Mouse (Mus musculus) erythroblast, embryonic 14.5 days (primary cell): ENCODE data around the gene Vps13d. TPM values are rescaled to one million over a fixed set of nuclear protein-coding genes. Genes with fewer than 3 reads are reported as not detected.

ENCODE experiments used
- H3K27me3 ChIP-seq: 2 replicates; pipeline ENCODE4 v1.6.1; 2012; ENCODE audit warnings: inconsistent platforms; ENCODE audit not compliant: control insufficient read depth
- H3K36me3 ChIP-seq: 2 replicates; pipeline ENCODE4 v1.6.1; 2012; ENCODE audit warnings: mild to moderate bottlenecking, inconsistent platforms; ENCODE audit not compliant: control insufficient read depth
- H3K4me1 ChIP-seq: 2 replicates; pipeline ENCODE4 v1.6.1; 2012; ENCODE audit warnings: inconsistent platforms; ENCODE audit not compliant: control insufficient read depth
- H3K4me3 ChIP-seq: replicated peaks from 2 replicates; pipeline ENCODE3; 2012; ENCODE audit warnings: moderate library complexity, mild to moderate bottlenecking, inconsistent platforms
- H3K9me3 ChIP-seq: 2 replicates; pipeline ENCODE4 v1.6.1; 2012; ENCODE audit warnings: low read length, inconsistent platforms, mixed read lengths; ENCODE audit not compliant: control insufficient read depth
- GATA1 ChIP-seq: IDR thresholded peaks from 2 replicates; pipeline ENCODE4 v1.6.1; 2012; ENCODE audit warnings: low read length, inconsistent platforms, mixed read lengths
- TAL1 ChIP-seq: IDR thresholded peaks from 3 replicates; pipeline ENCODE4 v1.6.1; 2012; ENCODE audit warnings: low read length, inconsistent platforms, mixed read lengths
- polyA plus RNA-seq: library from polyadenylated mRNA; stranded (reverse); fragments of >175 nt; gene quantifications from 2 replicates; pipeline ENCODE4 v1.2.3, GENCODE M21; 2012

The Vps13d gene
- 0.69 and 1.4 TPM in 2 replicates for polyA plus RNA-seq

DNA sequence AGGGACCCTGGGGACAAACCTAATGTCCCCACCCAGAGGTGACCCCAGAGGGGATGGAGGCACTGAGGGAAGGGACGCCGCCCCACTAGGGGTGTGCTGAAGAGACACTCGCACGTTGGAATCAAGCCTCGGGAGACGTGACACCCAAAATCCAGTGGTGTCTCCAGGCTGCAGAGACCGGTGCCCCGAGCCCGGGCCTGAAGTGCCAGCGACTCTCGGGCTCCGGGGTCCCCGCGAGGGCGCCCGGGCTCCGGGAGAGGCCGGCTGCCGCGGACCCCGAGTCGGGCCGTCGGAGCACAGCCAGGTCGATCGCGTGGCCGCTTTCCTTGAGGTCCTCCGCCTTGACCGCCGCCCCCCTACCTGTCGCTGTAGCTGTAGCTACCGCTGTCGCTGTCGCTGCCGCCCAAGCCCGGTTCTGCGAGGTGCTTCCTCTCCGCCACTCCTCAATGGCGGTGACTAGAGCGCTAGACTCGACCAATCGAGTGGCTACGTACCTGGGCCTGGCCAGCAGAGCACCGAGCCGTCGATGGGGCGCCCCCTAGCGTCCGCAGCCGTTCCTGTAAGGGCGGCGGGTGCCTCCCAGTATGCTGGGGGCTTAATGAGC, at the start of gene Vps13d:
TSS of gene Vps13d (minus strand) at position 447 of the 604 bp plus-strand sequence.
- Histone ChIP-seq H3K4me3 (peak within 1 kb of the TSS; percentile 79), H3K4me1 (peaks cover 68% of the 10 kb centered on the region), H3K27me3 (no peaks in the 10 kb centered on the region), H3K36me3 (peaks cover 19% of the 10 kb centered on the region), H3K9me3 (no peaks in the 10 kb centered on the region)
- TF ChIP-seq TAL1 (no peak), GATA1 (no peak)

- Histone ChIP-seq H3K27me3 (peaks cover 23% of the 10 kb centered on the region), H3K9me3 (no peaks in the 10 kb centered on the region), H3K4me1 (peaks cover 9% of the 10 kb centered on the region), H3K36me3 (no peaks in the 10 kb centered on the region), H3K4me3 (no peak overlapping the region)
- TF ChIP-seq TAL1 (no peak), GATA1 (no peak)
Measured at GRCm38 (mm10) chr4:145242719-145243350, 48.0 kb upstream of the Vps13d start.

GRCm38 (mm10) chr4:145240723-145241231, 46.0 kb upstream of the Vps13d start:
- Histone ChIP-seq H3K36me3 (no peaks in the 10 kb centered on the region), H3K9me3 (no peaks in the 10 kb centered on the region), H3K27me3 (peaks cover 8% of the 10 kb centered on the region), H3K4me3 (no peak overlapping the region), H3K4me1 (peaks cover 2% of the 10 kb centered on the region)
- TF ChIP-seq GATA1 (no peak), TAL1 (no peak)

DNA sequence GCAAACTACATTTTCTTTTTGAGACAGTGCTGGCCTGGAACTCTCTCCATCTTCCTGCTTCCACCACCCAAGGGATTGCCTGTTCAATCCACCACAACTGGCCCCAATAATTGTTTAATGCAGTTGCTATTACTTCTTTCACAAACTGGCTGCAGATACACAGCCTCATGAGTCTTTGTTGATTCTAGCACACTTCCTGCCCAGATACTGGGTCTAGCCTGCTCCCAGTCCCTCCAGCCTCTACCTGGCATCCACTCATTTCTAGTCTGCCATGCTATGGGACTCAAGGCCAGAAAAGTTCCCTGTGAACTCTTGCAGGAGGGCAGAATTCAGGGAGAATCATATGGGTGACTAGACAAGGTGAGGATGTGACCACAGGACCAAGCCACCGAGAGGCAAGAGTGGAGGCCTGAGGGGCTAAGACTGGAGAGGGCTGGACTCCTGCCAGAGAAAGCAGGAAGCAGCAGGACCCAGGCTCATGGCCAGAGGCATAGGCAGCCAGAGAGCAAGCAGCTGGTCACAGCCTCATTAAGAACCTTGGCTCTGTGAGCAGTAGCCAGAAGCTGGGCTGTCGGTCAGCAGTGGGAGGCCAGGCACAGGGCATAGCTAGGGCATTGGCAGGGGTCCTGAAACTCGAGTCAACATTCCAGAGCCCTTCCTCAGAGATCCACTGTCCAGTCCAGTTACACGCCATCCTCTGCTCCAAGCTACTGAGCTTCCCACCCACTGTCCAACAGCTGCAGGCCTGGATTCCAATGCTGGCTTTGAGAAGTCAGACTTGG, 44.4 kb upstream of the Vps13d start:
- H3K27me3 ChIP-seq = no peaks in the 10 kb centered on the region
- TF ChIP-seq GATA1 (no peak), TAL1 (no peak)
- no peak overlapping the region for H3K4me3 ChIP-seq
- H3K9me3 ChIP-seq = no peaks in the 10 kb centered on the region
- H3K4me1 ChIP-seq = no peaks in the 10 kb centered on the region
- no peaks in the 10 kb centered on the region for H3K36me3 ChIP-seq

- H3K27me3 ChIP-seq = no peaks in the 10 kb centered on the region
- TF ChIP-seq GATA1 (no peak), TAL1 (no peak)
- no peaks in the 10 kb centered on the region for H3K9me3 ChIP-seq
- H3K4me3 ChIP-seq = no peak overlapping the region
- H3K4me1 ChIP-seq = no peaks in the 10 kb centered on the region
- no peaks in the 10 kb centered on the region for H3K36me3 ChIP-seq
Measured at GRCm38 (mm10) chr4:145236027-145236426, 41.2 kb upstream of the Vps13d start.

DNA sequence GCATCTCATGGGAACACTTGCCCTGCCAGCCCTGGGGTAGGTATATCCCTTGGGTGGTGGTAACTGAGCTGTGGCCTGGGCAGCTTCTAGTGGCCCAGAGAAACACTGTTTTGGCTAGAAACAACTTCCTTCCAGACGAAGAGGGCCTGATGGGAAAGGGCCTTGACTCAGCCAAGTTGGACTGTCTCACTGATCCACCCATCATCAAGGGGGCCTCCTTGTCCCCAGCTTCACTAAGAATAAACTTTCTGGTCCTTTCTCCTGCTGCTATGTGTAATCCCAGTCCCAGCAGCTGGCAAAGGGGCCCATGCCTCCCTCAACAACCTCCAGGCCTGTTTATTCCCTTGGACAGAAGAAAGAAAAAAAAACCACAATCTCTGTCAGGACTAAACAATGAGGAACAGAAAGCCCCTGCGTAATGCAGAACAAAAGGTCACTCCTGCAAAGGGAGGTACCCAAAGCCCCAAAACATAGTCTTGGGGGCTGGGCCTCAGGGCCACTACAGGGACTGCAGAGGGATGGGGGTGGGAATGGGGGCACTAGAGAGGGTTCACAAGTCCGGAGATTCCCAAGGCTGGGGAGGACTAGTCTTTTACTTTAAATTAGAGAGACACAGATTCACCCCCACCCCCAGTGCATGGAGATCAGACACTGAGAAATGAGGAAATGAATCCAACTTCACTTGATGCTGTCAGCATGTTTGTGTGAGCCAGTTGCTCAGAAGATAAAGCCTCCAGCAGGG, 38.9 kb upstream of the Vps13d start:
- TF ChIP-seq TAL1 (no peak), GATA1 (no peak)
- no peaks in the 10 kb centered on the region for H3K9me3 ChIP-seq
- no peak overlapping the region for H3K4me3 ChIP-seq
- no peaks in the 10 kb centered on the region for H3K27me3 ChIP-seq
- no peaks in the 10 kb centered on the region for H3K36me3 ChIP-seq
- H3K4me1 ChIP-seq = no peaks in the 10 kb centered on the region

DNA sequence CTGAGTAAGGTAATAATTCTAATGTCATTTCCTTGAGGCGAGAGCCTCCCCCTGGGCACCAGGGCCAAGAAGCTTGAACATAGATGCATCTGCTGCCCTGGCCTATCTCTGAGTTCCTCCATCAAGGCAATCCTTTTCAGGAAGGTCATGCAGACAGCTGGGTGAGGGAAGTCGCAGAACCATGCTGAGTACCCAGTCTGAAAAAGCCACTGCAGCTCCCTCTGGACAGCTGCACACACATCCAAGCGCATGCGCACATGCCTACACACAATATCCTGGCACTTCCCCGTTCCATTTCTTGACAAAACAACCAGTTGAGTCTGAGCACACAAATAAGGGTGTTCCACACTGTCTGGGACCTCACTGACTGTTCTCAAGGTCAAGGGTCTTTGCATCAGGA, 36.9 kb upstream of the Vps13d start:
- H3K4me1 ChIP-seq = no peaks in the 10 kb centered on the region
- no peaks in the 10 kb centered on the region for H3K9me3 ChIP-seq
- no peaks in the 10 kb centered on the region for H3K36me3 ChIP-seq
- H3K4me3 ChIP-seq = no peak overlapping the region
- no peaks in the 10 kb centered on the region for H3K27me3 ChIP-seq
- TF ChIP-seq TAL1 (no peak), GATA1 (no peak)

- no peaks in the 10 kb centered on the region for H3K27me3 ChIP-seq
- no peak overlapping the region for H3K4me3 ChIP-seq
- no peaks in the 10 kb centered on the region for H3K9me3 ChIP-seq
- H3K4me1 ChIP-seq = no peaks in the 10 kb centered on the region
- TF ChIP-seq GATA1 = no peak
- TF ChIP-seq TAL1 = no peak
- H3K36me3 ChIP-seq = no peaks in the 10 kb centered on the region
Measured at GRCm38 (mm10) chr4:145230647-145231046, 35.8 kb upstream of the Vps13d start.
